Comparison of ENCODE assay signal across 7 mouse cellular contexts in genomic region chr6:135087721-135088451, GRCm38 (mm10). TPM values are rescaled to one million over a fixed set of nuclear protein-coding genes. Genes with fewer than 3 reads are reported as not detected.
DNase-seq lines count a peak whose midpoint lies in the region; ATAC-seq and TF ChIP-seq lines count a peak whose summit lies in the region.

No protein-coding gene starts in this region.

- no peaks in the 10 kb centered on the region for H3K9me3 ChIP-seq in embryonic facial prominence, embryonic 11.5 days (replicated peaks; ENCODE audit: control insufficient read depth, low read length)
- no peaks in the 10 kb centered on the region for H3K9me3 ChIP-seq in limb, embryonic 12.5 days
- no peaks in the 10 kb centered on the region for H3K9me3 ChIP-seq in midbrain, embryonic 15.5 days

- ATAC-seq in embryonic facial prominence, embryonic 11.5 days (replicated peaks; ENCODE audit: insufficient number of reproducible peaks, low FRiP score, low TSS enrichment, low read depth) = peak; percentile 84
- ATAC-seq in limb, embryonic 12.5 days (ENCODE audit: insufficient number of reproducible peaks, insufficient read depth, low FRiP score, low TSS enrichment, low read depth) = peak; percentile 81
- peak; percentile 91 for ATAC-seq in midbrain, embryonic 15.5 days (replicated peaks)

- TF ChIP-seq POLR2A in spleen, adult 2 months (IDR thresholded peaks at IDR 0.05; ENCODE audit: low read depth, low read length) = no peak

- DNase-seq in adrenal gland, postnatal 14 days = peak; percentile 82
- DNase-seq in embryonic facial prominence, embryonic 11.5 days (ENCODE audit: low spot score) = peak; percentile 95
- DNase-seq in heart, adult 18-20 months = peak; percentile 63 to 91
- peak; percentile 79 for DNase-seq in kidney, adult 18-20 months
- DNase-seq in spleen, adult 2 months (ENCODE audit: low read depth in 1 of 2, low spot score in 2 of 2) = peak; percentile 42 to 51

- H3K27me3 ChIP-seq in embryonic facial prominence, embryonic 11.5 days (ENCODE audit: control insufficient read depth, insufficient read depth, low read length) = no peaks in the 10 kb centered on the region
- no peaks in the 10 kb centered on the region for H3K27me3 ChIP-seq in limb, embryonic 12.5 days
- H3K27me3 ChIP-seq in midbrain, embryonic 15.5 days (replicated peaks) = 0 out of 2 replicates have a peak, but pooled peaks cover 4% of the 10 kb centered on the region
- no peaks in the 10 kb centered on the region for H3K27me3 ChIP-seq in spleen, adult 2 months (ENCODE audit: control insufficient read depth, insufficient read depth, low read length)

- no peak overlapping the region for H3K4me3 ChIP-seq in embryonic facial prominence, embryonic 11.5 days (ENCODE audit: low read depth, low read length)
- peak overlapping the region; percentile 17 for H3K4me3 ChIP-seq in limb, embryonic 12.5 days (replicated peaks)
- H3K4me3 ChIP-seq in midbrain, embryonic 15.5 days = no peak overlapping the region
- H3K4me3 ChIP-seq in spleen, adult 2 months (ENCODE audit: extremely low read depth, insufficient read depth, insufficient read length) = no peak overlapping the region; the same call in 1 of the 2 replicates

- H3K27ac ChIP-seq in embryonic facial prominence, embryonic 11.5 days (replicated peaks; ENCODE audit: low read depth, low read length) = no peak overlapping the region
- H3K27ac ChIP-seq in limb, embryonic 12.5 days = peak overlapping the region; percentile 66
- H3K27ac ChIP-seq in midbrain, embryonic 15.5 days = no peak overlapping the region
- no peak overlapping the region for H3K27ac ChIP-seq in spleen, adult 2 months (ENCODE audit: insufficient read depth, low read length)

- peak; percentile 78; the same call in 1 of the 2 replicates for TF ChIP-seq CTCF in spleen, adult 2 months (IDR thresholded peaks at IDR 0.05; ENCODE audit: extremely low read depth, insufficient read depth, insufficient read length, insufficient replicate concordance)

- no peak overlapping the region for H3K9ac ChIP-seq in embryonic facial prominence, embryonic 11.5 days (replicated peaks; ENCODE audit: low read length)
- no peak overlapping the region for H3K9ac ChIP-seq in limb, embryonic 12.5 days (replicated peaks)
- no peak overlapping the region for H3K9ac ChIP-seq in midbrain, embryonic 15.5 days

- 29% methylated on average over 19 of the region's 19 CpGs for WGBS in embryonic facial prominence, embryonic 11.5 days
- 13% methylated on average over 19 of the region's 19 CpGs for WGBS in limb, embryonic 12.5 days
- WGBS in midbrain, embryonic 15.5 days = 23% methylated on average over 19 of the region's 19 CpGs
- WGBS in spleen, adult 2 months = 9% methylated on average over 19 of the region's 19 CpGs

- H3K36me3 ChIP-seq in embryonic facial prominence, embryonic 11.5 days (replicated peaks; ENCODE audit: control insufficient read depth, insufficient read depth, low read depth, low read length) = no peaks in the 10 kb centered on the region
- no peaks in the 10 kb centered on the region for H3K36me3 ChIP-seq in limb, embryonic 12.5 days
- H3K36me3 ChIP-seq in midbrain, embryonic 15.5 days (replicated peaks) = no peaks in the 10 kb centered on the region
- H3K36me3 ChIP-seq in spleen, adult 2 months (ENCODE audit: control insufficient read depth, insufficient read depth, low read length) = no peaks in the 10 kb centered on the region

- no peaks in the 10 kb centered on the region for H3K4me1 ChIP-seq in embryonic facial prominence, embryonic 11.5 days (ENCODE audit: control insufficient read depth, insufficient read depth, low read length)
- H3K4me1 ChIP-seq in limb, embryonic 12.5 days (replicated peaks) = peaks cover 28% of the 10 kb centered on the region
- H3K4me1 ChIP-seq in midbrain, embryonic 15.5 days = peaks cover 3% of the 10 kb centered on the region; the same call in 1 of the 2 replicates
- H3K4me1 ChIP-seq in spleen, adult 2 months (ENCODE audit: control insufficient read depth, insufficient read depth, insufficient read length) = no peaks in the 10 kb centered on the region

- no peak overlapping the region for H3K4me2 ChIP-seq in embryonic facial prominence, embryonic 11.5 days (ENCODE audit: low read depth, low read length)
- peak overlapping the region; percentile 51 for H3K4me2 ChIP-seq in limb, embryonic 12.5 days
- peak overlapping the region; percentile 37 for H3K4me2 ChIP-seq in midbrain, embryonic 15.5 days

RNA-seq across cellular contexts. Expression of gene Gprc5a, which starts 22.4 kb away (rescaled TPM):
- total RNA-seq in adrenal gland, postnatal 14 days (2021) = 1.7 and 2.1 TPM in 2 replicates
- polyA plus RNA-seq in embryonic facial prominence, embryonic 11.5 days (2014; fragmentation: Nextera tagmentation; extraction: Ambion mirVana) = 2.0 and 2.3 TPM in 2 replicates
- total RNA-seq in heart, adult 18-20 months (2021) = 1 to 10 TPM; 2.6 to 3.8 TPM
- polyA plus RNA-seq in limb, embryonic 12.5 days (2016; fragmentation: Nextera tagmentation; extraction: Ambion mirVana) = 1.5 and 1.6 TPM in 2 replicates
- polyA plus RNA-seq in midbrain, embryonic 15.5 days (2015; fragmentation: Nextera tagmentation; extraction: Ambion mirVana) = 0.40 and 0.65 TPM in 2 replicates
- 0.21 TPM in 2 replicates for polyA plus RNA-seq in spleen, adult 2 months (2012; rRNA removed)

RNA-seq across cellular contexts. Expression of gene Gprc5d, which starts 30.2 kb away (rescaled TPM):
- total RNA-seq in adrenal gland, postnatal 14 days (2021) = not detected in 2 replicates
- not detected in 2 replicates for polyA plus RNA-seq in embryonic facial prominence, embryonic 11.5 days (2014; fragmentation: Nextera tagmentation; extraction: Ambion mirVana)
- not detected for total RNA-seq in heart, adult 18-20 months (2021)
- polyA plus RNA-seq in limb, embryonic 12.5 days (2016; fragmentation: Nextera tagmentation; extraction: Ambion mirVana) = not detected in 2 replicates
- not detected in 2 replicates for polyA plus RNA-seq in midbrain, embryonic 15.5 days (2015; fragmentation: Nextera tagmentation; extraction: Ambion mirVana)
- 0.09 and 0.25 TPM in 2 replicates for polyA plus RNA-seq in spleen, adult 2 months (2012; rRNA removed)
